Mouse (Mus musculus): ENCODE measurements around the gene Gsdma. TPM values are rescaled to one million over a fixed set of nuclear protein-coding genes. Genes with fewer than 3 reads are reported as not detected.
"Not testable (repeated sequence)": the region's sequence is repeated elsewhere in the genome, so short reads cannot be mapped to it uniquely, and the experiment has no call there.

The Gsdma gene
- polyA plus RNA-seq, 1 experiment from 2014 or later: not detected

GRCm38 (mm10) chr11:98710416-98711045, 46.4 kb downstream of the Gsdma start:
- Histone ChIP-seq H3K4me3 (ENCODE audit: low read depth, low read length) (no peak overlapping the region), H3K9ac (ENCODE audit: low read depth, low read length) (no peak overlapping the region), H3K9me3 (ENCODE audit: control insufficient read depth, low read length) (no peaks in the 10 kb centered on the region), H3K4me2 (replicated peaks; ENCODE audit: low read depth, low read length) (no peak overlapping the region), H3K27me3 (ENCODE audit: control insufficient read depth, insufficient read depth, low read length) (no peaks in the 10 kb centered on the region), H3K27ac (ENCODE audit: low read depth, low read length) (no peak overlapping the region), H3K36me3 (ENCODE audit: control insufficient read depth, insufficient read depth, low read length) (peaks cover 2% of the 10 kb centered on the region), H3K4me1 (replicated peaks; ENCODE audit: control insufficient read depth, insufficient read depth, low read length) (no peaks in the 10 kb centered on the region)
- ATAC-seq (ENCODE audit: low FRiP score) (no peak; the same call in 1 of the 2 replicates), DNase-seq (ENCODE audit: low spot score) (peak; percentile 90)
- 55% methylated on average over 12 of the region's 12 CpGs for WGBS

- Histone ChIP-seq H3K4me1 (replicated peaks; ENCODE audit: control insufficient read depth, insufficient read depth, low read length) (no peaks in the 10 kb centered on the region), H3K9me3 (ENCODE audit: control insufficient read depth, low read length) (no peaks in the 10 kb centered on the region), H3K27ac (ENCODE audit: low read depth, low read length) (no peak overlapping the region), H3K4me2 (replicated peaks; ENCODE audit: low read depth, low read length) (no peak overlapping the region), H3K9ac (ENCODE audit: low read depth, low read length) (no peak overlapping the region), H3K36me3 (ENCODE audit: control insufficient read depth, insufficient read depth, low read length) (peaks cover 2% of the 10 kb centered on the region), H3K4me3 (ENCODE audit: low read depth, low read length) (no peak overlapping the region), H3K27me3 (ENCODE audit: control insufficient read depth, insufficient read depth, low read length) (no peaks in the 10 kb centered on the region)
- WGBS: 71% methylated on average over 4 of the region's 4 CpGs
- ATAC-seq (ENCODE audit: low FRiP score) (no peak), DNase-seq (ENCODE audit: low spot score) (no peak)
These were observed 46.9 kb downstream of the Gsdma start for GRCm38 (mm10) chr11:98711046-98711434.

- H3K36me3 ChIP-seq (ENCODE audit: control insufficient read depth, insufficient read depth, low read length): not testable (repeated sequence)
These were observed 47.9 kb downstream of the Gsdma start for GRCm38 (mm10) chr11:98712009-98712408.

GRCm38 (mm10) chr11:98713703-98714102, 49.6 kb downstream of the Gsdma start:
- Histone ChIP-seq H3K4me3 (ENCODE audit: low read depth, low read length) (no peak overlapping the region), H3K4me1 (replicated peaks; ENCODE audit: control insufficient read depth, insufficient read depth, low read length) (no peaks in the 10 kb centered on the region), H3K9ac (ENCODE audit: low read depth, low read length) (no peak overlapping the region), H3K9me3 (ENCODE audit: control insufficient read depth, low read length) (no peaks in the 10 kb centered on the region), H3K27me3 (ENCODE audit: control insufficient read depth, insufficient read depth, low read length) (no peaks in the 10 kb centered on the region), H3K36me3 (ENCODE audit: control insufficient read depth, insufficient read depth, low read length) (peaks cover 2% of the 10 kb centered on the region; the same call in 1 of the 2 replicates), H3K27ac (ENCODE audit: low read depth, low read length) (no peak overlapping the region), H3K4me2 (replicated peaks; ENCODE audit: low read depth, low read length) (no peak overlapping the region)
- DNase-seq (ENCODE audit: low spot score): no peak
- no peak for ATAC-seq (ENCODE audit: low FRiP score)
- WGBS: 88% methylated on average over 12 of the region's 12 CpGs

More at GRCm38 (mm10) chr11:98712009-98712408, 47.9 kb downstream of the Gsdma start:
- H3K9me3 ChIP-seq (ENCODE audit: control insufficient read depth, low read length); H3K27me3 ChIP-seq (ENCODE audit: control insufficient read depth, insufficient read depth, low read length); H3K9ac ChIP-seq (ENCODE audit: low read depth, low read length); ATAC-seq (ENCODE audit: low FRiP score); H3K4me1 ChIP-seq (replicated peaks; ENCODE audit: control insufficient read depth, insufficient read depth, low read length); H3K4me3 ChIP-seq (ENCODE audit: low read depth, low read length); H3K27ac ChIP-seq (ENCODE audit: low read depth, low read length); H3K4me2 ChIP-seq (replicated peaks; ENCODE audit: low read depth, low read length); DNase-seq (ENCODE audit: low spot score): not testable (repeated sequence)
- WGBS: 92% methylated on average over 5 of the region's 6 CpGs

- H3K9me3 ChIP-seq (ENCODE audit: control insufficient read depth, low read length): no peaks in the 10 kb centered on the region
- H3K27ac ChIP-seq (ENCODE audit: low read depth, low read length): no peak overlapping the region
- WGBS: 94% methylated on average over 9 of the region's 9 CpGs
- no peak overlapping the region for H3K4me2 ChIP-seq (replicated peaks; ENCODE audit: low read depth, low read length)
- no peak overlapping the region for H3K4me3 ChIP-seq (ENCODE audit: low read depth, low read length)
- DNase-seq (ENCODE audit: low spot score): no peak
- no peaks in the 10 kb centered on the region for H3K4me1 ChIP-seq (replicated peaks; ENCODE audit: control insufficient read depth, insufficient read depth, low read length)
- H3K27me3 ChIP-seq (ENCODE audit: control insufficient read depth, insufficient read depth, low read length): no peaks in the 10 kb centered on the region
- no peak overlapping the region for H3K9ac ChIP-seq (ENCODE audit: low read depth, low read length)
- ATAC-seq (ENCODE audit: low FRiP score): no peak
- peaks cover 2% of the 10 kb centered on the region; the same call in 1 of the 2 replicates for H3K36me3 ChIP-seq (ENCODE audit: control insufficient read depth, insufficient read depth, low read length)
These were observed 51.8 kb downstream of the Gsdma start for GRCm38 (mm10) chr11:98715946-98716345.

GRCm38 (mm10) chr11:98717904-98718303, 53.8 kb downstream of the Gsdma start:
- ATAC-seq (ENCODE audit: low FRiP score) (no peak), DNase-seq (ENCODE audit: low spot score) (peak; percentile 80)
- no peaks in the 10 kb centered on the region for H3K4me1 ChIP-seq (replicated peaks; ENCODE audit: control insufficient read depth, insufficient read depth, low read length)
- H3K9ac ChIP-seq (ENCODE audit: low read depth, low read length): no peak overlapping the region
- H3K27me3 ChIP-seq (ENCODE audit: control insufficient read depth, insufficient read depth, low read length): no peaks in the 10 kb centered on the region
- no peaks in the 10 kb centered on the region for H3K9me3 ChIP-seq (ENCODE audit: control insufficient read depth, low read length)
- H3K4me2 ChIP-seq (replicated peaks; ENCODE audit: low read depth, low read length): no peak overlapping the region
- H3K36me3 ChIP-seq (ENCODE audit: control insufficient read depth, insufficient read depth, low read length): no peaks in the 10 kb centered on the region
- no peak overlapping the region for H3K27ac ChIP-seq (ENCODE audit: low read depth, low read length)
- no peak overlapping the region for H3K4me3 ChIP-seq (ENCODE audit: low read depth, low read length)
- 18% methylated on average over 13 of the region's 13 CpGs for WGBS

GRCm38 (mm10) chr11:98720756-98721155, 56.6 kb downstream of the Gsdma start:
- DNase-seq (ENCODE audit: low spot score): no peak
- ATAC-seq (ENCODE audit: low FRiP score): no peak
- Histone ChIP-seq H3K27ac (ENCODE audit: low read depth, low read length) (no peak overlapping the region), H3K27me3 (ENCODE audit: control insufficient read depth, insufficient read depth, low read length) (no peaks in the 10 kb centered on the region), H3K4me2 (replicated peaks; ENCODE audit: low read depth, low read length) (no peak overlapping the region), H3K4me3 (ENCODE audit: low read depth, low read length) (no peak overlapping the region), H3K9me3 (ENCODE audit: control insufficient read depth, low read length) (no peaks in the 10 kb centered on the region), H3K36me3 (ENCODE audit: control insufficient read depth, insufficient read depth, low read length) (no peaks in the 10 kb centered on the region; the same call in 1 of the 2 replicates), H3K9ac (ENCODE audit: low read depth, low read length) (no peak overlapping the region), H3K4me1 (replicated peaks; ENCODE audit: control insufficient read depth, insufficient read depth, low read length) (no peaks in the 10 kb centered on the region)
- 76% methylated on average over 2 of the region's 2 CpGs for WGBS

GRCm38 (mm10) chr11:98721458-98722226, 57.5 kb downstream of the Gsdma start:
- ATAC-seq (ENCODE audit: low FRiP score) (no peak), DNase-seq (ENCODE audit: low spot score) (no peak)
- no peak overlapping the region for H3K27ac ChIP-seq (ENCODE audit: low read depth, low read length)
- no peaks in the 10 kb centered on the region for H3K4me1 ChIP-seq (replicated peaks; ENCODE audit: control insufficient read depth, insufficient read depth, low read length)
- WGBS: 75% methylated on average over 24 of the region's 24 CpGs
- H3K4me3 ChIP-seq (ENCODE audit: low read depth, low read length): no peak overlapping the region
- H3K9me3 ChIP-seq (ENCODE audit: control insufficient read depth, low read length): no peaks in the 10 kb centered on the region
- H3K4me2 ChIP-seq (replicated peaks; ENCODE audit: low read depth, low read length): no peak overlapping the region
- no peaks in the 10 kb centered on the region for H3K27me3 ChIP-seq (ENCODE audit: control insufficient read depth, insufficient read depth, low read length)
- H3K9ac ChIP-seq (ENCODE audit: low read depth, low read length): no peak overlapping the region
- no peaks in the 10 kb centered on the region; the same call in 1 of the 2 replicates for H3K36me3 ChIP-seq (ENCODE audit: control insufficient read depth, insufficient read depth, low read length)

GRCm38 (mm10) chr11:98723098-98723497, 58.9 kb downstream of the Gsdma start:
- Histone ChIP-seq H3K9ac (ENCODE audit: low read depth, low read length) (no peak overlapping the region), H3K4me1 (replicated peaks; ENCODE audit: control insufficient read depth, insufficient read depth, low read length) (no peaks in the 10 kb centered on the region), H3K27ac (ENCODE audit: low read depth, low read length) (no peak overlapping the region), H3K4me2 (replicated peaks; ENCODE audit: low read depth, low read length) (no peak overlapping the region), H3K27me3 (ENCODE audit: control insufficient read depth, insufficient read depth, low read length) (no peaks in the 10 kb centered on the region), H3K9me3 (ENCODE audit: control insufficient read depth, low read length) (no peaks in the 10 kb centered on the region), H3K36me3 (ENCODE audit: control insufficient read depth, insufficient read depth, low read length) (no peaks in the 10 kb centered on the region; the same call in 1 of the 2 replicates), H3K4me3 (ENCODE audit: low read depth, low read length) (no peak overlapping the region)
- WGBS: 82% methylated on average over 7 of the region's 7 CpGs
- ATAC-seq (ENCODE audit: low FRiP score) (no peak), DNase-seq (ENCODE audit: low spot score) (no peak)
